Mouse (Mus musculus) monocyte, adult 5-6 weeks (primary cell): ENCODE measurements around the gene Gm20532. TPM values are rescaled to one million over a fixed set of nuclear protein-coding genes. Genes with fewer than 3 reads are reported as not detected.
A peak's percentile ranks its signal among the peaks of the same experiment; 100 is the strongest.

Source experiments
- ATAC-seq: fragments of 153-309, 156-312 bp; replicated peaks from 2 replicates; pipeline ENCODE4 v1.8.0; 2017; ENCODE audit warnings: mild to moderate bottlenecking; ENCODE audit not compliant: low TSS enrichment, insufficient number of reproducible peaks, severe bottlenecking, poor library complexity, low FRiP score
- total RNA-seq: library from RNA; stranded (forward); fragments of 200-1000, 200-491, 200-594 nt; gene quantifications from 3 replicates; pipeline ENCODE4 v1.2.3, GENCODE M21; 2017

Gene Gm20532
- total RNA-seq, 1 experiment from 2014 or later: not detected

DNA sequence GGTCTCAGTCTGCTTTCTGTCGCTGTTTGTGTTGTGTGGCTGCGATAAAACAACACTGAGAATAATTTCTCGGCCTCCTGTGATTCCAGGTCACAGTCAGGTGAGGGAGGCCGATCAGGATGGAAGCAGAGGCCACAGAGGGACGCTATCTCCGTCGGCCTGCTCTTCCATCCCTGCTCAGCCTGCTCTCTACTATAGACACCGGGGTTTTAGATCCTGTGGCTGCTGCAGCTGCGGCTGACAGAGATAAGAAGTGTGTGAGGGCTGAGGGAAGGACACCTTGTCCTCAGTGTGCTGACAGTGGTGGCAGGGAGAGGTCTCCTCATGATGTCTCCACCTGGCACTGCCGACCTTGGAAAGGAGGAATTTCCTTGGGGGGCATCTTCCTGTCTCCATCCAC, 76.7 kb downstream of the Gm20532 start:
- ATAC-seq: no peak

DNA sequence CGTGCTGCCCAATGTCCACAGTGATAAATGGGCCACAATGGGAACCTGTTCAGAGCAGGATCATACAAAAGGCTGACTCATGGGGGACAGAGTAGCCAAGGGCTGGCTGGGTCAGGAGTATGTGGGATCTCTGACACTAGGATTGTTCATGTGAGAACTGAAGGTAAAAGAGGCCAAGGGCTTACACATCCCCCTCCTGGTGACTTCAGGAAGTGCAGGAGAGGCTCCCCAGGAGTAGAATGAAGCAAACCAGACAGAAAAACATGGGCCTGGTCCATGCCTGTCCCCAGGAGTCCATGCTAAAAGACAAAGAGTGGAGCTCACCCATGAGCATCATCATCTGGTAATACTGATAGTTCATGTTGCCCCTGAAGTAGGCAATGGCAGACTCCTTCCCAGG, 77.1 kb downstream of the Gm20532 start:
- ATAC-seq: peak; percentile 63; the same call in 1 of the 2 replicates

DNA sequence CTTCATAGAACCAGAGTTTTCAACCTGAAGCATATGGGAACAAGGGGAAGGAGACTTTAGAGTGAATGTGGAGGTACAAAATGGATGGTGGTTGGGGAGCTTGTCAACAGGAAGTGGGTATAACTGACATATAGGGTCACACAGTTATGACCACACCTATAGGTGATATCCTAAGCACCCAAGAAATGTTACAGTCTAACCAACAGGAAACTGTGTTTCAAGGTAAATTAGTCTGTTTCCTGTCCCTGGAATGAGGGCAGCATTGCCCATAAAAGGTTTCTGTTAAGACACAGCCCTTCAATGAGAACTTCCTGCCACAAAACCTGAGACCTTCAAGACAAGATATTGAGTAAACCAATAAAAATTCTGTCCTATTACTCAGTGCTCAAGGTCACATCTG, 82.3 kb downstream of the Gm20532 start:
- ATAC-seq: no peak

DNA sequence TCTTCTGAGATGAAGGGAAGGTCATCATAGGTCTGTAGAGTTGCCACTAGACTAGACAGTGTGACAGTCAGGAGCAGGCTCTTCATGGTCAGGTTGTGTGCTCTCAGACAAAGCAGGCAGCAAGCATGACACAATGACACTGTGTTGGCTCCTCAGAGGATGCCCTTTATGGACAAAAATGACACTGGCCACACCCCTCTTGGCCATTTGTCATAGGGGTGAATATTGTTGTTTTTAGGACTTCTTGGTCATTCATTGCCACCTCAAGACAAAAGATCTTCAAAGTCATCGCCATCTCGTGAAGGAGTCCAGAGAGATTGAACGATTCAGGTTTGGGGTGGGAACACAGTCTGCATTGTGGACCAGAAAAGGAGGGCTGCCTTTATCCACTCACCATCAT, 84.7 kb downstream of the Gm20532 start, which contains the start of gene Lcn4:
TSS of gene Lcn4 (minus strand) at position 101 of the 400 bp plus-strand sequence.
- no peak for ATAC-seq

Other genes starting within 250 kb of the Gm20532 start
- 3.4 to 8.6 TPM (median 3.7 TPM) in 3 replicates for gene Dnlz, start 234.5 kb upstream of the Gm20532 start, total RNA-seq
- gene Card9, start 225.7 kb upstream of the Gm20532 start, total RNA-seq: 82.3 to 116 TPM (median 106 TPM) in 3 replicates
- gene Snapc4, start 206.0 kb upstream of the Gm20532 start, total RNA-seq: 29.6 to 63.7 TPM (median 31.7 TPM) in 3 replicates
- gene Entr1, start 197.3 kb upstream of the Gm20532 start, total RNA-seq: 83.7 to 122 TPM (median 118 TPM) in 3 replicates
- 54.9 to 68.4 TPM (median 59.0 TPM) in 3 replicates for gene Pmpca, start 197.3 kb upstream of the Gm20532 start, total RNA-seq
- gene Inpp5e, start 177.4 kb upstream of the Gm20532 start, total RNA-seq: 6.1 to 17.0 TPM (median 8.7 TPM) in 3 replicates
- 40.0 to 69.7 TPM (median 50.1 TPM) in 3 replicates for gene Sec16a, start 141.4 kb upstream of the Gm20532 start, total RNA-seq
- 11.6 to 22.2 TPM (median 13.8 TPM) in 3 replicates for gene Notch1, start 70.0 kb upstream of the Gm20532 start, total RNA-seq
- not detected in 3 replicates for gene Egfl7, start 6.6 kb upstream of the Gm20532 start, total RNA-seq
- 24.2 to 27.3 TPM (median 25.1 TPM) in 3 replicates for gene Agpat2, start 17.8 kb downstream of the Gm20532 start, total RNA-seq
- 2.1 to 4.9 TPM in 2 of 3 replicates, not detected in the other for gene Fam69b, start 41.8 kb downstream of the Gm20532 start, total RNA-seq
- gene Lcn4, start 84.6 kb downstream of the Gm20532 start, total RNA-seq: 1.3 TPM in 1 of 3 replicates, not detected in the others